Mouse (Mus musculus): ENCODE measurements around the gene Mark4. TPM values are rescaled to one million over a fixed set of nuclear protein-coding genes. Genes with fewer than 3 reads are reported as not detected.
A peak's percentile ranks its signal among the peaks of the same experiment; 100 is the strongest.

The Mark4 gene
- polyA plus RNA-seq, 1 experiment from 2014 or later = 16.3 TPM

DNA sequence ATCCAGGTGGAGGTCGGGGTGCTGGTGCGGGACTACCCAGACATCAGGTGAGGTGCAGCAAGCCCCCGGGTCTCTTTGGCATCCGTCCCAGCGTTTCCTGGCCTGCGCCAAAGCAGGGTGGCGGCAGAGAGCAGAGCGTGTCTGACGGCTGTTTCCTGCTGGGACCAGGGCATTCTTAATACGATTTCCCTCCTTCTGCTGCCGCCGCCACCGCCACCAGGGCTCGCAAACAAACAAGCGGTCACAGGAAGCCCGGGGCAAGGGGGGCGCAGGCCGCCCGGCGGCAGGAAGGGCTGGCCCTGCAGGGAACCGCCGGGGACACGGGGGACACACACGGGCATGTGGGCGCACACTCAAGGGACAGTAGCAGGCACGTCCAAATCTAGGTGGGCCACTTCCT lies 33.1 kb upstream of the Mark4 start:
- H3K9me3 ChIP-seq = no peaks in the 10 kb centered on the region
- H3K36me3 ChIP-seq = no peaks in the 10 kb centered on the region
- peaks cover 13% of the 10 kb centered on the region for H3K4me1 ChIP-seq (replicated peaks)
- 3% methylated on average over 26 of the region's 26 CpGs for WGBS
- peak overlapping the region; percentile 46; the same call in 1 of the 2 replicates for H3K9ac ChIP-seq (replicated peaks)
- H3K27ac ChIP-seq = no peak overlapping the region
- ATAC-seq = no peak
- peaks cover 66% of the 10 kb centered on the region for H3K27me3 ChIP-seq
- H3K4me3 ChIP-seq (replicated peaks) = peak overlapping the region; percentile 24
- H3K4me2 ChIP-seq (replicated peaks) = peak overlapping the region; percentile 48

DNA sequence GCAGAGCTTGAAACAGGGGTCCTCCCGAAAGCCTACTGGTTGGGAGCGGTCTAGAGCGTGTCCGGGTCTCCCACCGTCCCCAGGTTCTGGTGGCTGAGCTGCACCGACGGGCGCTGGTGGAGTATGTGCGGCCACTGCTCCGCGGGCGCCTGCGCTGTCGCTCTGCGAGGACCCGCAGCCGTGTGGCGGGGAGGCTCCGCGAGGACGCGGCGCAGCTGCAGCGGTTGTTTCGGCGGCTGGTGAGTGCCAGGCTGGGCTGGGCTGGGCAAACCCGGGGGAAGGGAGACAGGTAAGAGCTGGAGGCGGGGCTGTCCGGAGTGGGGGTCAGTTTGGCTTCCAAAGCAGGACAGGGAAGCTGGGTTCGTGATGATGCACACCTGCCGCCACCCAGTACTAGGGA lies 30.9 kb upstream of the Mark4 start:
- 5% methylated on average over 31 of the region's 31 CpGs for WGBS
- no peaks in the 10 kb centered on the region for H3K36me3 ChIP-seq
- peak; percentile 67 for ATAC-seq
- peak overlapping the region; percentile 45 for H3K4me2 ChIP-seq (replicated peaks)
- no peaks in the 10 kb centered on the region for H3K9me3 ChIP-seq
- peaks cover 13% of the 10 kb centered on the region for H3K4me1 ChIP-seq (replicated peaks)
- peaks cover 71% of the 10 kb centered on the region for H3K27me3 ChIP-seq
- no peak overlapping the region for H3K27ac ChIP-seq
- peak overlapping the region; percentile 25 for H3K4me3 ChIP-seq (replicated peaks)
- H3K9ac ChIP-seq (replicated peaks) = no peak overlapping the region

DNA sequence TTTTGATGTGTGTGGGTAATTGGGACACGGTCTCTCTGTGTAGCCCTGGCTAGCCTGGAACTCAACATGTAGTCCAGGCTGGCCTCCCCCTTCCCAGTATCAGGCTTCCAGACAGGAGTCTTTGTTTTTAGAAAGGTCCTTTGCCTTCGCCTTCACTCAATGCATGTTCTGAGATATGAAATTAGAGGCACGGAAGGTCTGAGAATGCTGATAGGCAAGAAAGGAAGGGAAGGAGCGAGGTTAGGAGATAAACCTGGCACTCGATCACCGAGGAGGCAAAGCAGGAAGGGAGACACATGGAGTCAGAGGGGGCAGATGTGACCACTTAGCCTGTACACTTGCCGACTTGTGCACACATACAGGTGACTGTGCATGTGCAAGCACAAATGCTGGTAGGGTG lies 27.9 kb upstream of the Mark4 start:
- 87% methylated on average over 7 of the region's 7 CpGs for WGBS
- peaks cover 55% of the 10 kb centered on the region for H3K27me3 ChIP-seq

GRCm38 (mm10) chr7:19485488-19485887 lies 26.9 kb upstream of the Mark4 start:
- H3K9me3 ChIP-seq = no peaks in the 10 kb centered on the region
- 92% methylated on average over 1 of the region's 1 CpGs for WGBS

More for the DNA sequence above, 27.9 kb upstream of the Mark4 start:
- H3K9me3 ChIP-seq = no peaks in the 10 kb centered on the region
- no peak overlapping the region for H3K4me3 ChIP-seq (replicated peaks)
- H3K9ac ChIP-seq (replicated peaks) = no peak overlapping the region
- ATAC-seq = no peak
- no peak overlapping the region for H3K4me2 ChIP-seq (replicated peaks)
- peaks cover 7% of the 10 kb centered on the region; the same call in 1 of the 2 replicates for H3K4me1 ChIP-seq (replicated peaks)
- no peak overlapping the region for H3K27ac ChIP-seq
- H3K36me3 ChIP-seq = no peaks in the 10 kb centered on the region

DNA sequence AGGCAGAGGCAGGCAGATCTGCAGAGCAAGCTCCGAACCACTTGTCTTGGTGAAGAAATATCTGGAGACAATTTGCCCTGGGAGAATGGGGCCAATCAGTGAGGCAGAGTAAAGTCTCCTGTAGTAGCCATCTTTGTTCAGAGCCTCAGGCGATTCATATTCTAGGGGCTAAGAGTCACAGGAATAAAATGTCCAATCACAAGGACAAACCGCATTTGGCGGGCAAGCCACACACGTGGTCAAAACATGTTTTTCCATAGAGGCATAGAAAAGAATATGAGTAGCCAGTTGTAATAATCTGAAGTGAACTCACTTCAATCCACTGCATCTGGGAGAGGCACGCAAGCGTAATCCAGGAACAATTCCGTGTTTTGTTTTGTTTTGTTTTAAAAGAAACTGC lies 24.7 kb upstream of the Mark4 start:
- no peak overlapping the region for H3K9ac ChIP-seq (replicated peaks)
- H3K27ac ChIP-seq = no peak overlapping the region
- H3K4me2 ChIP-seq (replicated peaks) = no peak overlapping the region
- H3K4me3 ChIP-seq (replicated peaks) = no peak overlapping the region
- no peaks in the 10 kb centered on the region for H3K4me1 ChIP-seq (replicated peaks)
- WGBS = 87% methylated on average over 8 of the region's 8 CpGs
- H3K27me3 ChIP-seq = peaks cover 23% of the 10 kb centered on the region
- H3K9me3 ChIP-seq = no peaks in the 10 kb centered on the region
- ATAC-seq = no peak
- no peaks in the 10 kb centered on the region for H3K36me3 ChIP-seq

More at GRCm38 (mm10) chr7:19485488-19485887, 26.9 kb upstream of the Mark4 start:
- no peak overlapping the region for H3K4me2 ChIP-seq (replicated peaks)
- H3K9ac ChIP-seq (replicated peaks) = no peak overlapping the region
- H3K4me3 ChIP-seq (replicated peaks) = no peak overlapping the region
- peaks cover 7% of the 10 kb centered on the region; the same call in 1 of the 2 replicates for H3K4me1 ChIP-seq (replicated peaks)
- no peaks in the 10 kb centered on the region for H3K36me3 ChIP-seq
- ATAC-seq = no peak
- peaks cover 44% of the 10 kb centered on the region for H3K27me3 ChIP-seq
- H3K27ac ChIP-seq = no peak overlapping the region

GRCm38 (mm10) chr7:19477624-19478384 lies 19.2 kb upstream of the Mark4 start:
- WGBS = 31% methylated on average over 14 of the region's 14 CpGs
- Histone ChIP-seq H3K9ac (replicated peaks) (no peak overlapping the region), H3K27me3 (peaks cover 50% of the 10 kb centered on the region), H3K4me2 (replicated peaks) (no peak overlapping the region), H3K9me3 (no peaks in the 10 kb centered on the region), H3K36me3 (no peaks in the 10 kb centered on the region), H3K27ac (no peak overlapping the region), H3K4me3 (replicated peaks) (no peak overlapping the region), H3K4me1 (replicated peaks) (0 out of 2 replicates have a peak, but pooled peaks cover 2% of the 10 kb centered on the region)
- ATAC-seq = no peak

GRCm38 (mm10) chr7:19477084-19477483 lies 18.5 kb upstream of the Mark4 start:
- H3K4me1 ChIP-seq (replicated peaks) = 0 out of 2 replicates have a peak, but pooled peaks cover 2% of the 10 kb centered on the region
- H3K27me3 ChIP-seq = peaks cover 57% of the 10 kb centered on the region
- no peak overlapping the region for H3K9ac ChIP-seq (replicated peaks)
- 69% methylated on average over 2 of the region's 2 CpGs for WGBS
- no peak for ATAC-seq
- no peak overlapping the region for H3K27ac ChIP-seq
- H3K36me3 ChIP-seq = no peaks in the 10 kb centered on the region
- H3K4me3 ChIP-seq (replicated peaks) = no peak overlapping the region
- no peak overlapping the region for H3K4me2 ChIP-seq (replicated peaks)
- no peaks in the 10 kb centered on the region for H3K9me3 ChIP-seq

DNA sequence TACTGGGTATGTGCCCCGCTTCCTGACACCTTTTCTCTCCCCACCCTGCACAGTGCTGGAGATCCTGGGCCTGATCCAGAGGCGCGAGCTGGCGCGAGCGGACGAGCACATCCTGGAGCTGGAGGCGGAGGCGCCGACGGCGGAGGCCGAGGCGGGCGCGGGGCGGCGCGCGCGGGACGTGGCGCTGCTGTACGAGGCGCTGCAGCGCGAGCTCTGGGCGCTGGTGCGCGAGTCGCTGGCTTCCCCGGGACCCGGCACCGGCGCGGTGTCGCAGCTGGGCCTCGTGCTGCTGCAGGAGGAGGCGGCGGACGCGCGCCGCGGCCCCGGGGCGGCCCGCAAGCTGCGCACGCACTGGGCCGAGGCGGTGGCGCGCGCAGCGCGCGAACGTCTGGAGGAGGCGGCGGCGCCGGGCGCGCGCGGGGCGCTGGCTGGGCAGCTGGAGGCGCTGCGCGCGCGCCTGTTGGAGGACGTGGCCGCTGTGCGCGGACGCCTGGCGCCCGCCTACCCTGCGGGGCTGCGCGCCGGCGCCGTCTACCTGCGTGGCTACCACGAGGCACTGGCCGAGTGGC lies 15.3 kb upstream of the Mark4 start:
- H3K4me1 ChIP-seq (replicated peaks) = peaks cover 2% of the 10 kb centered on the region; the same call in 1 of the 2 replicates
- no peaks in the 10 kb centered on the region for H3K36me3 ChIP-seq
- 0% methylated on average over 68 of the region's 89 CpGs for WGBS
- H3K27me3 ChIP-seq = peaks cover 87% of the 10 kb centered on the region
- no peaks in the 10 kb centered on the region for H3K9me3 ChIP-seq
- H3K9ac ChIP-seq (replicated peaks) = peak overlapping the region; percentile 69
- H3K4me3 ChIP-seq (replicated peaks) = peak overlapping the region; percentile 50
- peak overlapping the region; percentile 62 for H3K27ac ChIP-seq
- ATAC-seq = peak; percentile 93
- peak overlapping the region; percentile 74 for H3K4me2 ChIP-seq (replicated peaks)

GRCm38 (mm10) chr7:19472403-19472802 lies 13.8 kb upstream of the Mark4 start:
- Histone ChIP-seq H3K4me3 (replicated peaks) (no peak overlapping the region), H3K9me3 (no peaks in the 10 kb centered on the region), H3K27me3 (peaks cover 91% of the 10 kb centered on the region), H3K27ac (no peak overlapping the region), H3K36me3 (no peaks in the 10 kb centered on the region), H3K4me2 (replicated peaks) (no peak overlapping the region), H3K9ac (replicated peaks) (no peak overlapping the region), H3K4me1 (replicated peaks) (peaks cover 2% of the 10 kb centered on the region; the same call in 1 of the 2 replicates)
- 49% methylated on average over 4 of the region's 4 CpGs for WGBS
- no peak for ATAC-seq

GRCm38 (mm10) chr7:19470308-19470707 lies 11.7 kb upstream of the Mark4 start:
- Histone ChIP-seq H3K27ac (no peak overlapping the region), H3K4me3 (replicated peaks) (no peak overlapping the region), H3K4me1 (replicated peaks) (peaks cover 2% of the 10 kb centered on the region; the same call in 1 of the 2 replicates), H3K4me2 (replicated peaks) (no peak overlapping the region), H3K27me3 (peaks cover 94% of the 10 kb centered on the region), H3K9ac (replicated peaks) (no peak overlapping the region), H3K36me3 (no peaks in the 10 kb centered on the region), H3K9me3 (no peaks in the 10 kb centered on the region)
- ATAC-seq = no peak
- 8% methylated on average over 14 of the region's 14 CpGs for WGBS

DNA sequence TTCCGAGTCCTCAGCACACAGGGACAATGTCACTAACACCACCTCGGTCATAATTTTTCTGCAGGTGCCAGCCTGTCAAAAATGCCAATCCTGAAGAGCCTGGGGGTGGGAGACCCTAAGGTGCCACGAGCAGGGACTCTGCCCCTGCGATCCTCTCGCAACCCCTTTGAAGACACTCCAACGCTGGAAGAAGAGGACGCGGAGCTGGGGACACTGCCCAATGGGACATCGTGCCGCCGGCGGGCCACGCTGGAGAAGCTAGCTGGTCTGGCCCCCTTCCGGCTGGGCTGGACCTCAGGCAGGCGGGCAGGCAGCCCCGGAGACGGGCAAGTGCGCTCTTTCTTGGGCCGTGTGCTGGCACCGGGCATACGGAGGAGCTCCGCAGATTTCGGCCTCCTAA lies 10.8 kb upstream of the Mark4 start:
- no peak overlapping the region for H3K27ac ChIP-seq
- no peaks in the 10 kb centered on the region for H3K9me3 ChIP-seq
- 15% methylated on average over 23 of the region's 23 CpGs for WGBS
- H3K4me3 ChIP-seq (replicated peaks) = no peak overlapping the region
- peaks cover 6% of the 10 kb centered on the region for H3K4me1 ChIP-seq (replicated peaks)
- ATAC-seq = no peak
- H3K4me2 ChIP-seq (replicated peaks) = no peak overlapping the region
- H3K27me3 ChIP-seq = peaks cover 94% of the 10 kb centered on the region
- no peaks in the 10 kb centered on the region for H3K36me3 ChIP-seq
- no peak overlapping the region for H3K9ac ChIP-seq (replicated peaks)

GRCm38 (mm10) chr7:19468279-19468678 lies 9.7 kb upstream of the Mark4 start:
- Histone ChIP-seq H3K9me3 (no peaks in the 10 kb centered on the region), H3K4me2 (replicated peaks) (no peak overlapping the region), H3K4me3 (replicated peaks) (no peak overlapping the region), H3K36me3 (no peaks in the 10 kb centered on the region), H3K27me3 (peaks cover 88% of the 10 kb centered on the region), H3K9ac (replicated peaks) (no peak overlapping the region), H3K4me1 (replicated peaks) (peaks cover 5% of the 10 kb centered on the region), H3K27ac (no peak overlapping the region)
- WGBS = 66% methylated on average over 12 of the region's 12 CpGs
- ATAC-seq = no peak

Measured in midbrain, embryonic 13.5 days (tissue).